ENCODE assay signal across 12 mouse cellular contexts in genomic region chr10:120431435-120431834, GRCm38 (mm10). TPM values are rescaled to one million over a fixed set of nuclear protein-coding genes. Genes with fewer than 3 reads are reported as not detected.
DNase-seq lines count a peak whose midpoint lies in the region; TF ChIP-seq lines count a peak whose summit lies in the region.
"Had no signal": no experiment of that assay in that cellular context is flagged by ENCODE, and none has a peak within 500 bp of the region (broad histone marks: within the 10 kb centered on the region; RNA-seq: fewer than 3 reads in every experiment).

No protein-coding gene starts in this region.

- H3K4me3 ChIP-seq in gastrocnemius, adult 2 months = no peak overlapping the region
- H3K4me3 ChIP-seq in layer of hippocampus, adult 2 months = no peak overlapping the region

- no peak for DNase-seq in gastrocnemius, adult 2 months
- no peak for DNase-seq in gastrocnemius, adult 18-20 months (ENCODE audit: low spot score)
- DNase-seq in layer of hippocampus, adult 2 months (ENCODE audit: low spot score in 2 of 2) = no peak
- no peak for DNase-seq in layer of hippocampus, adult 9-10 months (ENCODE audit: low spot score)
- DNase-seq in thymus, postnatal 4 days = peak; percentile 34
- no peak for DNase-seq in thymus, postnatal 36 days
- no peak for DNase-seq in retina, postnatal 1 day
- DNase-seq in spleen, postnatal 10 days (ENCODE audit: low spot score in 2 of 2) = no peak
- DNase-seq: adrenal gland, adult 2 months; left cerebral cortex, postnatal 4 days; thymus, adult 2 months had no signal

- no peak overlapping the region for H3K27ac ChIP-seq in gastrocnemius, adult 2 months
- no peak overlapping the region for H3K27ac ChIP-seq in layer of hippocampus, adult 2 months
- H3K27ac ChIP-seq: macrophage had no signal

- peak; percentile 27; the same call in 1 of the 2 replicates for TF ChIP-seq CTCF in gastrocnemius, adult 2 months (IDR thresholded peaks at IDR 0.05)
- TF ChIP-seq CTCF in layer of hippocampus, adult 2 months (conservative IDR thresholded peaks at IDR 0.05) = peak; percentile 65

- intact Hi-C loops in gastrocnemius, adult 2 months (cut with DNase I) = no loop called here

RNA-seq across cellular contexts. Expression of gene Hmga2, which starts 44.8 kb away (rescaled TPM):
- total RNA-seq in gastrocnemius, adult 2 months (2021) = under 1 TPM in 1 of 2 experiments, not detected in 1; 0.10 TPM
- under 1 TPM; 0.09 to 0.12 TPM for total RNA-seq in gastrocnemius, adult 18-20 months (2021)
- under 1 TPM in 1 of 2 experiments, not detected in 1; 0.13 TPM for total RNA-seq in layer of hippocampus, adult 2 months (2021)
